Mouse (Mus musculus) frontal cortex, postnatal 36 days (tissue): Measurements from ENCODE around the gene Megf11.

Experiments
- DNase-seq, 2 experiments: peaks; one replicate each; pipeline ENCODE4 v3.0.0; 2022; ENCODE audit warnings: low spot score in 2 of 2

Gene Megf11

DNA sequence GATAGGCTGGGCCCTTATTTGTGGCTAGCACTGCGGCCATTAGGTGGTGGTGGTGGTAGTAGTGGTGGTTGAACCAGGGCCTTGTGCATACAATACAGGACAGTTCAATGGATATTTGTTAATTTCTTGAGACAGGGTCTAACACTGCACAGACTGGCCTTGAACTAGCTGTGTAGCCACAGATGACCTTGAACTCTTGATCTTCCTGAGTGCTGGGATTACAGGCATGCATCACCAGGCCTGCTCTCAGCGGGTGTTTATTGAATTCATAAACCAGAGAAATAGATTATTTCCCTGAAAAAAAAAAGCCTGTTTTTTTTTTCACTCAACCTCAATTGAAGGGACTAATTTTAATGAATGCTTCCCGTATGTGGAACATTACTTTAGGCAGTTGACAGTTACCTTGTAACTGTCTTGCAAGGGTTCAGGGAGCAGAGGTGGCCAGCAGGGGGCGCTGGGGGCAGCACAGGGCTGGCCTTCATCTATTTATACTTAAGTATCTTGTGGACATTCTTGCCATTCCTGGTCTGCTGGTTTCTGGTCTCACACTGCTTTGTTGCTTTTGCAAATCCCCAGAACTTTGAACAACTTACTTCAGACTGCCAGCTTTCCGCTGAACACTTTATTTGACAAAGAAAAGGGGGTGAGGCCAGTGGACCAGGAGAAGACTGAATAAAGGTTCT, 8.6 kb downstream of the Megf11 start:
- peak; percentile 51 to 65 for DNase-seq

DNA sequence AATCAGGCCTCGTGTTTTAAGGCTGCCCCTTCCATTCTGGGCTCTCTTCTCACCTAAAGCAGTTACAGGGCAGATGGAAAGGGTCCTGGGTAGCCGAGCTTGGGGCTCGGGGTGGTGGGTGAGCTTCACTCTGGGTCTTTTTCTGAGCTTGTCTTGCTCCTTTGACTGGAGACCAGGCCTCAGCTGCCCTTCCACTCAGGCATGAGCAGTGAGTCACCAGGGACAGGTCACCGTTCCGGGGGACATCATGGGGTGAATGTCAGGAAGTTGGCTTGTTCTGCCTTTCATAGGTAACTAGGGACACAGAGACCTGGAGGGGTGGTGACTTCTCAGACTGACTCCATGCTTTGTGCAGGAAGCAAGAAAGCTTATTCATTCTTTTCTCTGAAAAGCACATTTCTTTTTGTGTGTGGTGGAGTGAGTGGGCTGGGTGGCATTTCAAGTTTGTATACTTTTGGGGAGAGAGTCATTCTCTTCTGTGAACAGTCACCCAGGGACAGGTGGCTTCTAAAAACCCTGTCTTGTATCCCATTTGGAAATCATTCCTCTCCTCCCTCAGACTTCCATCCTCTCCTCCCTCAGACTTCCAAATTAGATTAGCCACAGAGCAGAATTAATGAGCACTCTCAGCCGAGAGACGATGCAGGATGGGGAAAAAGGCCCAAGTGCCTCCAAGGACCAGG, 10.0 kb downstream of the Megf11 start:
- peak; percentile 33 to 46 for DNase-seq

DNA sequence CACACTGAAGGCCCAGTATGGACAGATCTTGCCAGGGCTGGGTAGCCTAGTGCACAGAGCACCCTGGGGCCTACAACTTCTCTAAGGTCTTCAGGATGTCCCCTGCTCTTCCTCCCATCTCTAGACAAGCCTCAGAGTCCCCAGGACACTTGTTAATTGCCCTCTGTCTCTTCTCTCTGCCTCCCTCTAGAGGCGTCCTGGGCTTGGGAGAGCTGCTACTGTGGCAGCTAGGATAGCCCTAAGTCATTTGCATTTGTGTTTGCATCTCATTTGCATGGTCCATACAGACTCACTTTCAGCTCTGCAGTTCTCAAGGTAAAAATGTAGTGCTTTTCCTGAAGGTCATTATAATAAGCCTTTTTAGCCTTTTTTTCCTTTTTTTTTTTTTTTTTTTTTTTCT, 11.7 kb downstream of the Megf11 start:
- no peak for DNase-seq

DNA sequence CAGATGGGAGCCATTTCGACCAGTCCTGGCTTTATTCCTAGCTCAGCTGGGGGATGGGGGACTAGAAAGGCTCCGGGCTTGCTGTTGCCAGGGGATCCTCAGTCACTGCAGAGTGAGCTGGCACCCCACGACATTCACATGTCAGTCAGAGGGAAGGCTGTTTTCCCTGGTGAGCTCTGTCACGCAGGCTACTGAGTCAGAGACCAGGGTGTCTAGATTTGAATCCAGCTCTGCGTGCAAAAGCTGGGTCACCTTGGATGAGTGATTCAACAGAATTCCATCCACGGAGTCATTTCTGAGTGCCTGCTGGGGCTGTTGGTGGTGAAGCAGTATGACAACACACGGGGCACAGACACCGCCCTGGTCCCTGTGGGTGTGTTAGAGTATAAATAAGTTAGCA, 13.7 kb downstream of the Megf11 start:
- no peak for DNase-seq

DNA sequence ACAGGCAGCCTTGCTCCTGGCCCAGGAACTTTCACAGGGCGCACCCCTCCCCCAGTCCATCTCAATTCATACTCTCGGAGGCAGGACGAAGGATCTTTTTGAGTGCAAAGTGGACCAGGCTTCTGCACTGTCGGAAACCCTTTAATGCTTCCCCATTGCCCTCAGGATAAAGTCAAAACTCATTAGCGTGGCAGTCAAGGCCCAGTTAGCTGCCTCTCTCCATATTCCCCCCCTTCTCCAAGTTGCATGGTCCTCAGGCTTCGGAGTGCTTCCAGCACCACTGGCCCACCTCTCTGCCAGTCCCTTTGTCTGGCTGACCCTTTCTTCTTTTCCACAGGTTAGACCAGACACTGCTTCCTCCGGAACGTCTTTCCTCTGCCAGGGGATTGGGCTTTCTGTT, 16.7 kb downstream of the Megf11 start:
- no peak for DNase-seq

DNA sequence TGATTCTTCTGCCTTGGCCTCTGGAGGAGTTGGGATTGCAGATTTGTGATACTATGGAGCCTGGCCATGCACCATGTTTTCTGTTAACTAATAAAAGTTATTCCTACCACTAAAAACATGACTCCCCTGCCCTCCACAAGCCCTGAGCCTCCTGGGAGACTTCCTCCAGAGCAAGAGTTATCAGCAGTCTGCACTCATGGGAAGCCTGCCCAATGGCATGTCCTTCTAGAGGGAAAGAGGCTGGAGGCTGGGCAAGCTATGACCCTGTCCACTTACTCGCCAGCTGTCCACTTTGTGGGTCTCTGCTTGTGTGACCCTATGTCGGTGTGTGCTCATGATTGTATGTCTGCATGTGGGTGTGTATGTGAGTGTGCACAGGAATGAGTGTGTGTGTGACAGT, 21.4 kb downstream of the Megf11 start:
- no peak for DNase-seq

DNA sequence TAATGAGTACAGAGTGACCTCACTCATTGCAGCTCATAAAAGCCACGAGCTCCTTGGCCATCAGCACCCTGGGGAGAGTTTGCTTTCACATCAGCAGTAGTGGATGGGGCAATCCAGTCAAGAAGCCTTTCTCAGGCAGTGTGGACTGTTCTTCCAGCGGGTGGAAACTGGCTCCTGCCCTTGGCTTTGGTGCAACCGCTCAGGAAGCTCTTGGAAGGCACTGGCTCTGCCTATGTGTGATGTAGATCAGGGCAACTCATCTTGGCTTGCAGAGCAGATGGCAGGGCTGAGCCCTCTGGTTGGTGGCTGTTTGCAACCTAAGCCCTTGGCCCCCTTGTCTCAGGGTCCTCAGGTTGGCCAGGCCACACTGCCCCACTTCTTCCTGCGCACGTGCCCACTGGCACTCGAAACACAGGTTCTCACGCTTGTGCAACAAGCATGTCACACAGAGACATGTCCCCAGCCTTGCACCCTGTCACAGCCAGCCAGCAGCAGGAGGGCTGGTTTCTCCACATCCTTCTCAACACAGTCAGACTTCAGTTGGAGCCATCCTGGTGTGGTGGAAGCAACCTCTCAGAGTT, 22.1 kb downstream of the Megf11 start:
- no peak for DNase-seq

DNA sequence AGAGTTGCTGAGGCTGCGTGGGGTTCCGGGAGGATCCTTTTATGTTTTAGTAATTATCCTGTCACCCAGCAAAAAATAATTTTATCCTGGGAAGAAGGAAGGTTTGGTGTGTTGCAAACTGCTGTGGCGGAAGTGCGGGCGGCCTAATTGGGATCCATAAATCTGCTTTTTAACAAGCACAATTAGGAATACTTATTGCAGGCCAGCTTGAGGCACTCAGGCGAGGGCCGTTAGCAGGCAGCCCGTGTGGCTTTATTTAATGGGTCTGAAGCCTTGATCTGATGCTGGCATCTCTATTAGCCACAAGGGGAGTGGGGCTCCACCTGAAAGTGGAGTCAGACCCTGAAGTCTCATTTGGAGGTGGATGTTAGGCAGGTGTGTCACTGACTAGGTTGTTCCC, 23.4 kb downstream of the Megf11 start:
- no peak for DNase-seq

DNA sequence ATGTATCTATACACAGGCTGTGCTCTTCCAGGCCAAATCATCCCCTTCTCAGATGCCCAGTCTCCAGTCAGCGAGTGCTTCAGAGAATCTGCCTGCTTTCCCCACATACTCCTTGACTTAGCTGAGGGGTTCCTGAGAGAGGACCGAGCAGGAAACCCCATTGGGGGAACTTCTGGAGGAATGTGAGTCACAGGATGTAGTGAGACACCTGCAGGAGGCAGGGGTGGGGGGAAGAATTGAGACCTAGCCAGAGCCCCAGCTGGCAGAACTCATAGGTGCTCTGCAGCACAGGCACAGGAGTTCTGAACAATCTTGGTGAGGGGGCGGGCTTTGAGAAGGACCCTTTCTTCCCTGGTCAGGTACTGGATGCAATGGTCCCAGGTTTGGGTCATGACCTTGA, 35.0 kb downstream of the Megf11 start:
- no peak for DNase-seq

DNA sequence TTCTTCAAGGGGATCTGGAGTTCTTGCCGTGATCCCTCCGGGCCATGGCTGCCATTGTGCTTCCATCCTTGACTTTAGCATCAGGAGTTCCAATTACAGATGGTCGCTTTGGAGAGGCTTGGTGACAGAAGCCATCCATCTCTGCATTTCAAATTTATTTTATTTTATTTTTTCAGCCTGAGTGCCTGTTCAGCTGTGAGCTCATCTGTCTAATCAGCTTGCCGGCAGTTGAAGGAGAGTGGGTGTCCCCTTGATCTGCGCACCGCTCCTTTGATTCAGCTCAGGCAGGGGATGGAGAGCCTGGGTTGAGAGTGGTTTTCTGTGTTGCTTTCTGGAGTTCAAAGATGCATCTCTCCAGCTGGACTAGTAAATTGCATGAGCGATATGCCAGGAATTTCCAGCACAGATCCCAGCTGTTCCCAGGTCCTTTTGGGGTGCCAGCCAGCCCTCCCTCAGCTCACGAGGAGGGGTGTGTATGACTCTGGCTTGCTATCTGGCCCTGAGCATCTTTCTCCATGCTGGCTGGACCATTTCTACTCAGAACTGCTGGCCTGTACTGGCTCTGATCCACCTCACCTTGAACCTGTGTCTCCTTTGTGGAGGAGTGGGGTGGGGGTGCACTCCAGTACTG, 36.7 kb downstream of the Megf11 start:
- no peak for DNase-seq

DNA sequence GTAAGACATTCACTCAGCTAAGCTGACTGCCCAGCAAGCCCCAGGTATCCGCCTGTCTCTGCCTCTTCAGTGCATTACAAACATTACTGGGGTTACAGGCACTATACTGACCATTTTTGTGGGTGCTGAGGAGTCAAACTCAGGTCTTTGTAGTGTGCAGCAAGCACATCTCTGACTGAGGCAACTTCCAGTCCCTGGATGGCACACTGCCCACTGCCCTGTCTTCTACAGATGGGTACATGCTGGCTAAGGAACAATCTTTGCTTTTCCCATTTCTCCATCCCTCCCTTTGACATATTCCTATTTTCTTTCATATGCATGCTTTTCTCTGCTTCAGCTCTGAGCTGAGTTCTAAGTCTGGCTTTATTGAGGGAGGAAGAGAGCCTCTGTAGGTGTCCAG, 38.5 kb downstream of the Megf11 start:
- DNase-seq = no peak

DNA sequence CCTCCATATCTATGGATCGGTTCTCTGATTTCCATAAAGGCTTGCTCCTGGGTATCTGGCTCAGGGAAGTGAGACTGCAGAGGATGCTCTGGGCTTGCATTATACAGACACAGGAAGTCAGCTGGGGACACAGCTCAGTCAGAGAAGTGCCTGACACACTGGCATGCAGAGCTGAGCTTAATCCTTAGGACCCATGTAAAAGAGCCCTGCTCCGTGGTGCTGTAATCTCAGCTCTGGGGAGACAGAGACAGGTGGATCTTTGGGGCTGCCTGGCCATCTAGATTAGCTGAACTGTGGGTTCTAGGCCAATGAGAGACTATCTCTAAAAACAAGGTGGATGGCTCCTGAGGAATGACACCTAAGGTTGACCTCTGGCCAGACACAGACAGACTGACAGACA, 50.7 kb downstream of the Megf11 start:
- DNase-seq = no peak

DNA sequence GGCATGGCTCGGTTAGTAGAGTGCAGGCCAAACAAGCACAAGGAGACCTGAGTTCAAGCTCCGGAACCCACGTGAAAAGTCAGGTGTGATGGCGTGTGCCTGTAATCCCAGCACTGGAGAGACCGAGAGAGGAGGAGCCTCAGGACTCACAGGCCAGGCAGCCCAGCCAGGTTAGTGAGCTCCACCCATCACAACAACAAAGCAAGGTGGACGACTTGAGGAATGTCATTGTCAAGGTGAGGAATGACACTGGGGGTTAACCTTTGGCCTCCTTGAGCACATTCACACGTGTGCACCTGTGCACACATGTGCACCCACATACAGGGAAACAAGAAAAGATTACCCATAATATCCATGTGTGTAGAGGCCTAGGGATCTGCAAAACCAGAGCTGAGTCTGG, 54.7 kb downstream of the Megf11 start:
- DNase-seq = no peak

DNA sequence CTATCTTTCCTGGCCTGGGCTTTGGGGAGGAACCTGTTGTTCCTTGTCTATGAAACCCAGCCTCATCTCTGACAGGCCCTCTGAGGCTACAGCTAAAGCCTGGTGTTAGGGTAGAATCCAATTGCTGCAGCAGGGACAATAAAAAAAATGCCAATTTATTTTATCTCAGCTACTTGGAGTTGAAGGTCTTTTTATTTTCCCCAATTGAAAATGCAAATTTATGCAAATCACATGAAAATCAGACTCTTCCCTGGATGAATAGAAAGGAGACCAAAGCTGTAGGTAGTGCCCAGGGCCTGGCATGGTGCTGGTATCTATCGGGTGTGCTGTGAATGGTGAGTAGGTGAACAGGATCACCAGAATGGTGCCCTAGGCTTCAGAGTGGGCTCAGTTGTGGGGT, 60.6 kb downstream of the Megf11 start:
- DNase-seq = no peak

DNA sequence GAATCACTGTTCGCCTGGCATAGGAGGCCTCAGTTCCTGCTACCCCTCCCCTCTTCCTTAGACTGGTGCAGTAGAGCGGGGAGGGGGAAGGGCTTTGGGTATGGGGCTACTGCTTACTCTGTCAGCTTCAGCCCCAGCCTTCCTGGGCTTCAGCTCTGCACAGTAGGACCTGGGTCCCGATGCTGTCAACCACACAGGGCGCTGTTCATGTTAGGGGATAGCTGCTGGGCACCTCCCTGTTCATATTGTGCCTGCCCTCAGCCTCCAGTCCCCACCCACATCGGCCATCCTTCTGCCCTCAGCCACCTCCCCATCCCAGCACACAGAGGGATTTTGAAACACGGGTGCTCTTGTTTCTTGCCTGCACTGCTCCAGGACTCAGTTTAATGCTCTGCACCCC, 61.6 kb downstream of the Megf11 start:
- DNase-seq = no peak

DNA sequence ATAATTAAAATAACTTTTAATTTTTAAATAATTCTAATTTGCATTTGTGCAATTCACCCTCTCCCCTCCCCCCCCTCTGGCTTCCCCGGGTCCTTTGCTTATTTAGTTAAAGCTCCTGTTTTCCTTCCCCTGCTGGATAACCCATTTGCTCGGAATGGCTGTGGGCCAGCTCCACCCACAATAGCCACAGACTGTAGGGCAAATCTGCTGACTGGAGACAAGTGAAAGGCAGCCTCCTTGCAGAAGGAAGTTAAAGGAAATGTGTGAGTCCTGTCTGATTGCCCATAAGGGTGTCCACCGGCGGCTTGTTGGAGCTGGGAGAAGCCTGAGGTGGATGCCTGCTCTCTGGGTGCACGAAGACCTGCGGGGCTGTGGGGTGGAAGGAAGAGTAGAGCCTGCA, 62.1 kb downstream of the Megf11 start:
- DNase-seq = peak; percentile 21 to 33

DNA sequence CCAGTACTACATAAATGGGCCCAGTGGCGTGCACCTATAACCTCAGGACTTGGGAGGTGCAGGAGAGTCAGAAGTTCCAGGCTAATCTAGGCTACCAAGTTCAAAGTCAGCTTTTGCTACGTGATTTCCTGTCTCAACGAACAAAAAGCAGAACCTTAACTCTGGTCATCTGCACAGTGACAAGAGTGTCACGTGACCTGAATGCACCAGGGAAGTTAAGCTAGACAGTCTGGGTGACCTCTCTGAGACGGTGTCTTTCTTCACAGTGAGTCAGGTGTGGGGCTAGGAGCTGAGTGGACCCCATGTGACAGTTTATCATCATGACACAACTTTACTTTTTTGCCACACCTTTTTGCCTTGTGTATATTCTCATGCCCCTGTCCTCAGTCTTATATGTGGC, 67.3 kb downstream of the Megf11 start:
- DNase-seq = no peak

DNA sequence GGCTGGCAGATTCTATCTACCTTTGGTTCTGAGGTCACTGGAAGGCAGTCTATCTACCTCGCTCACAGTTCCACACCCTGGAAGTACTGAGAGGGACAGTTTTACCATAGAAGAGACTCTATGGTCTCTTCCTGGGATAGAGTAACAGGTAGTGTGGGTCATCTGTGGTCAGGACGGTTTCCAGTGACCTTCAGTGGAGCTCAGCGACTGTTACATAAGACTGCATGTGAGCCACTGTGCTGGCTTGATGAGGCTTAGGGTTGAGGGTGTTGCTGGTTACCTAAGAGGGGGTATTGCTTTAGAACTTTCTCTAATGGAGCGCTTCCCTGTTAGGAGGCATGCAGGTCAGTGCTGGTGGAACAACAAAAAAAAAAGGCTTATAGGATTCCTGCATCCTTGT, 68.8 kb downstream of the Megf11 start:
- DNase-seq = no peak

DNA sequence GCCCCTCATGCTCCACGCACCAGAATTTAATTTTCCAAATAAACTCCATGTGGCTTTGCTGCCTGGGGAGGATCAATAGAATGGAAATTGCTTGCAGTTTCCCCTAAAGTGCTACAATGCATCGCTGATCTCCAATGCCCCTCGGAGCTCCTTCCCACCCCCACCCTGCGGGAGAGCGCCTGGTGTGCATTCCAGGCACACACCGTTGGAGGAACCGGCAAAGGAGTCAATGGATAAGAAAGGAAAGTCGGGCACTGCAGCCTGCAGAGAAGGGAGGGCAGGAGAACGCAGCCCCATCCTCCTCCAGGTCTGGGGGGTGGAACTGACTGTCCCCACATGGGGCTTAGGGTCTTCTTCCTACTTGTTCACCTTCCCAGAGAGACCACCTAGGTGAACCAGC, 70.5 kb downstream of the Megf11 start:
- no peak for DNase-seq

DNA sequence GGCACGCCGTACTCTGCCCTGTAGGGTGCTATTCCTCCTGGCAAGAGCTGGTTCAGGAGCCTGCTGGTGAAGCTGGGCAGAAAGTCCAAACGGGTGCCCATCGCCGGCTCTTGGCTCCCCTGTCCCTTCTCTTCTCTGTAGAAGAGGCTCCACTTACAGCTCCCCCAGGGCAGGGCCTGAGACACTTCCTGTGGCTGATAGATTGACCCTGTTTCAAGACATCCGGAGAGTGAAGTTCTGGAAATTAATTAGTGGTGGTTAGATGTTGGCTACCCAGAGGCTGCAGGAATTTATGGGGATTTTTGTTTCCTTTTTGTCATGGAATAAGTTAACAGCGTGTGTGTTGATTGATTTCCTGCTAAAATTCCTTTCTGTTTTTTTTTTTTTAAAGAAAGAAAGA, 72.2 kb downstream of the Megf11 start:
- no peak for DNase-seq

DNA sequence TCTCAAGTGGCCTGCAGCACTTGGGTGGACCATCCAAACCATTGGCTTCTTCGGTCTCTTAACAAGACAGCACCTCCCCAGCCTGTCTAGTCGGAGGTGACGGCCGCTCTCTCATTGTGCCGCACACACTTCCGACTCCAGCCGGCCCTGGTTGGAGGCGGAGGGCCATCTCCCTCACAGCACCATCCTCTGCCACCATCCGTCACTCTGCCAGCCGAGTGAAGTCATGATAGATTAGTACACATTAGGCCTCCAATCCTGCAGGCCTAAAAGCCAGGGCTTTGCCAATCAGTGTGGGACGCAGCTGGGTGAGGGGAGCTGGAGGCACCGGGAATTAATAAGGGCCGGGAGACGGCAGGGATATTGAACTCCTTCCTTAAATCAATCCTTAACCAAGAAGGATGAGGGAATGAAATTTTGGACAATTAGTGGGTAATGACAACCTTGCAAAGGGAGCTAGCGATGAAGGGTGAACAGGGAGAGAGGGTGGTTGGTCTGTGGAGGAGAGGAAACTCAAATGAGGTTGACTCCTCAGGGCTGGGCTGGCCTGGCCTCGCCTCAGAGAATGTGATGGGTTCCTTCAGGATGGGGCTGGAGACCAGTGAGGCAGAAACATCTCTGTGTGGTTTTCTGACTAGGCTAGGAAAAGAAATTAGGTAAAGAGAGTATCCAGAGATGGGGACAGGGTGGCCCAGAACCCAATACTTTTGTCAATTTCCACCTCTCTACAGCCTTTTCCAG, 76.3 kb downstream of the Megf11 start:
- DNase-seq = no peak

DNA sequence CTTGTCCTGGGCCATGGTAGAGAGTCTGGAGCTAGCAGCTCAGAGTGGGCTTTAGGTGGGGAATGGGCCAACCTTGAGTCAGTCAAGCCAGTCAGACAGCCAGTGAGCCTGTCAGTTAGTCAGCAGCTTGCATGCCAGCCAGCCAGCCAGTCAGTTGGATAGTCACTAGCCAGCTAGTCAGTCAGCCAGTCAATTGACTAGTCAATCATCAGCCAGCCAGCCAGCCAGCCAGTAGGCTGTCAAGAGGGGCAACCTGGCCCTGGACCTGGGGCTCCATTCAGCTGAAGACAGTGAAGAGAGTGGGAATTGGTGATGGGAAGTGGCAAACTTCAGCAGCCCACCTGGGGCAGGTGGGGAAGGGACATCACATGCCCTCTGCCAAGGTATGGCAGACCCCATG, 77.4 kb downstream of the Megf11 start:
- DNase-seq = no peak
